Mouse (Mus musculus) heart, embryonic 13.5 days (tissue): ENCODE data around the gene Gm2244. TPM values are rescaled to one million over a fixed set of nuclear protein-coding genes. Genes with fewer than 3 reads are reported as not detected.
"Not testable (repeated sequence)": the region's sequence is repeated elsewhere in the genome, so short reads cannot be mapped to it uniquely, and the experiment has no call there.

ENCODE experiments used
- ATAC-seq: fragments of 200-750 bp; cut with Nextera tagmentation; 2 replicates; pipeline ENCODE4 v1.8.0; 2017; ENCODE audit warnings: moderate TSS enrichment; ENCODE audit not compliant: insufficient number of reproducible peaks, low FRiP score, low TSS enrichment; ENCODE audit errors: extremely low read depth
- H3K27ac ChIP-seq: fragments of 300-500 bp; sonication (generic); replicated peaks from 2 replicates; pipeline ENCODE4 v1.5.1; 2015; ENCODE audit warnings: moderate library complexity, mild to moderate bottlenecking, inconsistent platforms
- H3K27me3 ChIP-seq: fragments of 300-500 bp; sonication (generic); replicated peaks from 2 replicates; pipeline ENCODE4 v1.6.1; 2015; ENCODE audit warnings: mild to moderate bottlenecking, inconsistent platforms
- H3K36me3 ChIP-seq: fragments of 300-500 bp; sonication (generic); 2 replicates; pipeline ENCODE4 v1.6.1; 2015; ENCODE audit warnings: mild to moderate bottlenecking, inconsistent platforms
- H3K4me1 ChIP-seq: fragments of 300-500 bp; sonication (generic); 2 replicates; pipeline ENCODE4 v1.6.1; 2015; ENCODE audit warnings: inconsistent platforms
- H3K4me2 ChIP-seq: fragments of 300-500 bp; sonication (generic); 2 replicates; pipeline ENCODE4 v1.6.1; 2015; ENCODE audit warnings: inconsistent platforms, mild to moderate bottlenecking, moderate library complexity
- H3K4me3 ChIP-seq: fragments of 300-500 bp; sonication (generic); 2 replicates; pipeline ENCODE4 v1.5.1; 2015; ENCODE audit warnings: moderate library complexity, mild to moderate bottlenecking, inconsistent platforms
- H3K9ac ChIP-seq: fragments of 300-500 bp; sonication (generic); 2 replicates; pipeline ENCODE4 v1.6.1; 2015; ENCODE audit warnings: inconsistent platforms, mild to moderate bottlenecking, moderate library complexity
- H3K9me3 ChIP-seq: fragments of 300-500 bp; sonication (generic); 2 replicates; pipeline ENCODE4 v1.6.1; 2016; ENCODE audit warnings: inconsistent platforms
- WGBS: fragments of 180-500 bp; shearing (Covaris S2); methylation state at CpG from one replicate; pipeline ENCODE4 v1.1.7; 2015; ENCODE audit warnings: mixed read lengths; 5-methylcytosine and 5-hydroxymethylcytosine counted together
- polyA plus RNA-seq: library from polyadenylated mRNA; unstranded; fragments of >200 nt; fragmentation: Nextera tagmentation; extraction: Ambion mirVana; gene quantifications from 2 replicates; pipeline ENCODE4 v1.2.1, GENCODE M21; 2015

Gene Gm2244
- polyA plus RNA-seq, result 0.42 and 0.52 TPM in 2 replicates

GRCm38 (mm10) chr14:19549863-19550262, at the start of gene Gm2244:
TSS of gene Gm2244 (minus strand) at chr14:19549963.
- not testable (repeated sequence) for ATAC-seq, H3K27me3 ChIP-seq, H3K4me1 ChIP-seq, H3K27ac ChIP-seq, H3K9ac ChIP-seq, H3K4me3 ChIP-seq, H3K4me2 ChIP-seq, H3K36me3 ChIP-seq, H3K9me3 ChIP-seq
- WGBS, result 65% methylated on average over 1 of the region's 3 CpGs

GRCm38 (mm10) chr14:19584804-19585667, 35.3 kb upstream of the Gm2244 start, which contains the start of gene Gm2237:
TSS of gene Gm2237 (minus strand) at chr14:19585135.
- H3K4me3 ChIP-seq, result peak within 1 kb of the TSS; percentile 55
- not testable (repeated sequence) for H3K36me3 ChIP-seq, H3K4me1 ChIP-seq, H3K27me3 ChIP-seq, ATAC-seq, H3K9me3 ChIP-seq
- H3K4me2 ChIP-seq, result peak within 1 kb of the TSS; percentile 63
- H3K27ac ChIP-seq, result peak within 1 kb of the TSS; percentile 62
- WGBS, result 0% methylated on average over 13 of the region's 62 CpGs
- peak within 1 kb of the TSS; percentile 82 for H3K9ac ChIP-seq

Other genes starting within 250 kb of the Gm2244 start
- 0.32 and 1.5 TPM in 2 replicates for gene Gm21738, start 131.0 kb downstream of the Gm2244 start, polyA plus RNA-seq
- gene Gm2237, start 35.2 kb upstream of the Gm2244 start, polyA plus RNA-seq, result 1.8 and 2.9 TPM in 2 replicates
- not detected in 2 replicates for gene Gm5458, start 52.6 kb upstream of the Gm2244 start, polyA plus RNA-seq
- 124 and 138 TPM in 2 replicates for gene Nid2, start 201.3 kb upstream of the Gm2244 start, polyA plus RNA-seq